Mouse (Mus musculus): ENCODE results near the gene Gm42421.
A peak's percentile ranks its signal among the peaks of the same experiment; 100 is the strongest.

Gm42421 gene

DNA sequence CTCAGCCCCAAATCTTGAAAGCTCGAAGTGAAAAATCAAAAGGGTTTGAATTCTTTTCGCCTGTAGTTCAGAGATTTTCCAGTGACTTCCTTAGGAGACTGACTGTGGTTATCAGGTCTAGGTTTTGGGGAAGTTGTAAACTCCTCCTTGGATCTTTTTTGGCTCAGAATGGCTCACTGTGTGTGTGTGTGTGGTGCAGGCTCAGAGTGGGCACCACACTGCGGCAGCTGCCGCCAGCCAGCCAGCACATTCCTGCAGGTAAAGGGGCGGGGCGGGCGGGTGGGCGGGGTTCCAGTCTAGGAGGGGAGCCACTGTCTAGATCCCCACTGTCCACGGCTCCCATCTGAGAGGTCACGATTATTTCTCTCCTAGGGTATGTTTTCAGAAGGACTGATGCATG, 13.6 kb downstream of the Gm42421 start:
- no peak for DNase-seq

DNA sequence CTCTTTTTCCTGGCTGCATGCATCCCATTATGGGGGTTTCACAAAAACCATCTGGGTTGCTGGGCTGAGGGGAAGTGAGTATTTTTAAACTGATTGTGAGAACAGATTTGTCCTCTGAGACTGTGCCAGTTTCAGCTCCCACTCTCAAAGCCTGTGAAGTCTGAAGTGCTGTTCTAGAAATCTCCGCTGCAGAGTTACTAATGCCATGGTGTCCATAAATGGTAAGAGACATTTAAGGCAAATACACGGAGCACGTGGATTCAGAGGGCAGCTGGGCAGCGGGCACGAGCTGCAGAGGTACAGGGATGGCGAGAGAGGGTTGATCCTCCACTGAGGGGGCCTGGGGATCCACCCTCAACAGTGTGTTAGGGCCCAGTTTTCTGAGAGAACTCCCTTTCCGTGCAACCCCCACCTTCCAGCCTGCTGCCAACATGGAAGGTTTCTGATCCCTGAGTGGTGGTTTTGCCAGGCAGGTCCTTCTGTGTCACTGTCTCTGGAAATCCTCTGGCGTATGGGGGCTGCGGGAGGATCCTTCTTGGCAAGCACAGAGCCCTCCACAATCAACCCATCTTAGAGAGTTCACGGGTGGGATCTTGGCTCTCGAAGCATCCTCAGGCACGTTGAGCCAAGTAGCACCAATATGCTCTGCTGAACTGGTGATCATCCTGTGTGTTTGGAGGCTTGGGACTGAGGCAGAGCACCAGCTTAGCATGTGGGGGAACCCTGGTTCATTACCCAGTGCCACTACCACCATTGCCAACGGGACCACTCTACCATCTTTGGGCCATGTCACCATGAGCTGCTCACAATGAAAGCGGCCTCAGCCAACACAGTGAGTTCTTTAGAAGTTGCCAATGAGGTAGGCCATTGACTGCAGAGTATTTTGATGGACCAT, 15.5 kb downstream of the Gm42421 start:
- DNase-seq = no peak

DNA sequence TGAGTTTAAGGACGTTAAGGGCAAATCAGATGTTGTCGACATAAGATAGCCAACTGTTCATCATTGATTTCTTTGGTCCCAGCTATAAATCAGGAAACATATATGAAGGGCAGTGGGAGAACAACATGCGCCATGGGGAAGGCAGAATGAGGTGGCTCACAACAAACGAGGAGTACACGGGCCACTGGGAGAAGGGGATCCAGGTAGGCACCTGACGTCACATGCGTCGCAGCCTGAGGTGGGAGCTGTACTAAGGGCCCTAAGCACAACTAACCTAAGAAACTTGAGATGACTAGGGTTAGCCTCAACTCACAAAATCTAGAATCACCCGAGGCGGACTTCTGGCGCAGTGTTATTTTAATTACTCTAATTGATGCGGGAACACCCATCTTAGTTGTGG, 20.4 kb downstream of the Gm42421 start:
- DNase-seq = no peak

DNA sequence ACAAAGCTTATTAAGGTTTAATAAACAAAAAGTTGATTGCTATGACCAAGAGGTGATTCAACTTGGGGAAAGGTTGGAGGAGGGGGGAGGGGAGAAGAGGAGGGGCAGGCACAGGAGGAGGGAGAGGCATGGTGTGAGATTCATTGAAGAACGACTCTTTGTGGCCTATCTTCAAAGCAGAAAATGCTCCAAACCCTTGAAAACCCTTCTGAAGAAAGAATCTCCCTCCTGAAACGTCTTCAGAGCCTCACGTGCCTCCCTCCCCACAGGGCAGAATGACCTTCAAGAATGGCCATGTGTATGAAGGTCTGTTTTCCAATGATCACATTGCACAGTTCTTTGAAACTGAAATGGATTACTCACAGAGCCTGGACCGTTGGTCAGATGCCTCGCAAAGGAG, 22.0 kb downstream of the Gm42421 start:
- no peak for DNase-seq

DNA sequence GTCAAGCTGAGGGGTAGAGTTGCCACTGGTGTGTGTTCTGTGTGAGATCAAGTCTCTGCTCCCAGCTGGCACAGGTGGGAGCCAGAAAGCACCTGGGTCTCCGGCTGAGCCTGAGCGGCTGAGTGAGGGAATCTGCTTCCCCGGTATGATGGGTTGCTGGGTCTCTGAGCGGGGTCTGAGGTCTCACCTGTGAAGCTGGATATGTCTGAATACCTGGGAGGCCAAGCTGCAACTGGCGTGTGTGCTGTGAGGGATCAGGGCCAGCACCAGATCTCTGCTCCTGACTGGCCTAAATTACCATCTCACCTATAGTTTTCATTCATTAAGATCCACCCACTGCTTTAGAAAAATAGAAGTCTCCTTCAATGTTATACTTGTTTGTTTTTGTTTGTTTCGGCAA, 29.1 kb downstream of the Gm42421 start:
- no peak for DNase-seq

DNA sequence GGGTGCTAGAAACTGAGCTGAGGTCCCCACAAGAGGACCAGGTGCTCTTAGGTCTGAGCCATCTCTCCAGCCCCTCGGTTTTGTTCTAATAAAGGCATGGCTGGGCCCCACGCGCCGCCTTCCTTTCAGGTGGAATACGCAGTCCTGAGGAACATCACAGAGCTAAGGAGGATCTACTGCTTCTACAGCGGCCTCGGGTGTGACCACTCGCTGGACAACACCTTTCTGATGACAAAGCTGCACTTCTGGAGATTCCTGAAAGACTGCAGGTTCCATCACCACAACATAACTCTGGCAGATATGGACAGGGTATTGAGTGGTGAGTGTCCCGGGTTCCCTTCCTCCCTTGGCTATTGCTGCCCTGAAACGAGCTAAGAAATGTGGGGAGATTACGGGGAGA, 31.6 kb downstream of the Gm42421 start:
- no peak for DNase-seq

DNA sequence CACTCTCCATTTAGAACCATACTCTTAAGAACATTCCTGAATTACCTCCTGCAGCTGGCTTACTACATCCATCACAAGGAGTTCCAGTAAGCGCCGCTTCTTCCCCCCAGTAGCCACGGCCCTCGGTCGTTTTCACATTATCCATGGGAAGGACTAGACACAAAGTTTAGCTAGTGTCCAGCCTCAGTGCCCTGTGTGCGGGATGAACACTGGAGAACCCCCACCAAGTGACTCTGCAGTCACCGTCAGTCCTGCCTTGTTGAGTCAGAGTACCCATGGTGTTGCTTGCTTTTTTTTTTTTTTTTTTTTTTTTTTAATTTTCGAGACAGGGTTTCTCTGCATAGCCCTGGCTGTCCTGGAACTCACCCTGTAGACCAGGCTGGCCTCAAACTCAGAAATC, 33.2 kb downstream of the Gm42421 start:
- no peak for DNase-seq

DNA sequence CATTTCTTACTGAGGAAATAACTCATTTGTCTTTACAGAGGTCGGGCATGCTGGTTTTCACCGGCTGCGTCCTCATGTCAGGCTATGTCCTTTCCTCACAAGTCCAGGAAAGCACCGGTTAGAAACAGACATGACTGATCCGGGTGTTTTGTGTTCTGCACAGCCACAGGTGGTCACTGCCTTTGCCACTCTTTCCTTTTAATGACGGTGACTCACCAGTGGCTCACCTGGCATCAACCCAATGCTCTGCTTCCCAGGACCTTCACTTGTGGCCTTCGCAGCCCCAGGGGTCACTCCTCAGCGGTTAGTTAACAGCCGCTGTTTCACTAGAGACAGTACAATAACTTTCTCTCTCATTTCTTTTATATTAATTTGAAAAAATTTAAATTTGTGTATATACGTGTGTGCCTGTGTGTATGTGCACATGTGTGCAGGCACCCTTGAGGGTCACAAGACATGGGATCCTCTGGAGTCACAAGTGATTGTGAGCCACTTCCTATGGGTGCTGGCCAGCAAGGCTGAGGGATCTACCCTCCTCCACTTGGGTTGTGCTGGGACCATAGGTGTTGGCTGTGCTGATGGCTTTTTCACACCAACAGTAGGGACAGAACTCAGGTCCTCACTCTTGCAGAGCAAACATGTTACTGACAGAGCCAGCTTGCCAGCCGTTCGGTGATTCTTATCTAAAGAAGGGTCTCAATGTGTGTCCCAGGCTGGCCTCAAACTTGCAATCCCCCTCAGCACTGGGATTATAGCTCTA, 37.8 kb downstream of the Gm42421 start:
- DNase-seq = no peak

DNA sequence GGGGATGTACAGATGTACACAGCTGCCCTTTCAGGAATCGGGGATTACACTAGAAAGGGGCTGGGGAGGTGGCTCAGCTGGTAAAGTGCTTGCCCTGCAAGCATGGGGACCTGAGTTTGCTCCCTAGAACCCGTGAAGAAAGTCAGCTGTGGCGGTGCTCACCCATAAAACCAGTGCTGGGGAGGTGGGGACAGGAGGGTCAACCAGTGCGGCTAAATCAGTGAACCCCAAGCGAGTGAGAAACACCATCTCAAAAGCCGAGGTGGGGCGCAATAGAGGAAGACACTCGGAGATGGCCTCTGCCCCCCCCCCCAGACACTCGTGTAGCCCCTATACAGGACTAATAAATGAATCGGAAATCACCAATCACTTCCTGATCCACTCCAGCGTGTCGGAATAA, 38.7 kb downstream of the Gm42421 start:
- DNase-seq = no peak

DNA sequence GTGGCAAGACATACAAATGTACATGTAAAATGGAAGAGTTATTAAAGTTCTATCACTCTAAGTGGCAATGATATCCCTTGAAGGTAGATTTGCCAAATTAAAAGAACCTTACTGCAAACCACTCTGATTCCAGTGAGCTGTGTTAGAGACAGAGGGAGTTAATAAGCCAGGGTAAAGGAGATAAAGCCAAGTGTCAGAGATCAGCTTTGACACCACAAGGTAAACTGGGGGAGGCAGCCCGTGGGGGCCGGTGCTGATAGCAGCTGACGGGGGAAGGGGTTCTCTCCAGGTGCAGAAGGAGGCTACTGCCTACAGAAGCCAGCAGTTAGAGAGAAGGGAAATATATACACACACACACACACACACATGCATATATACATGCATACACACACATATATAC, 44.7 kb downstream of the Gm42421 start:
- DNase-seq = no peak

DNA sequence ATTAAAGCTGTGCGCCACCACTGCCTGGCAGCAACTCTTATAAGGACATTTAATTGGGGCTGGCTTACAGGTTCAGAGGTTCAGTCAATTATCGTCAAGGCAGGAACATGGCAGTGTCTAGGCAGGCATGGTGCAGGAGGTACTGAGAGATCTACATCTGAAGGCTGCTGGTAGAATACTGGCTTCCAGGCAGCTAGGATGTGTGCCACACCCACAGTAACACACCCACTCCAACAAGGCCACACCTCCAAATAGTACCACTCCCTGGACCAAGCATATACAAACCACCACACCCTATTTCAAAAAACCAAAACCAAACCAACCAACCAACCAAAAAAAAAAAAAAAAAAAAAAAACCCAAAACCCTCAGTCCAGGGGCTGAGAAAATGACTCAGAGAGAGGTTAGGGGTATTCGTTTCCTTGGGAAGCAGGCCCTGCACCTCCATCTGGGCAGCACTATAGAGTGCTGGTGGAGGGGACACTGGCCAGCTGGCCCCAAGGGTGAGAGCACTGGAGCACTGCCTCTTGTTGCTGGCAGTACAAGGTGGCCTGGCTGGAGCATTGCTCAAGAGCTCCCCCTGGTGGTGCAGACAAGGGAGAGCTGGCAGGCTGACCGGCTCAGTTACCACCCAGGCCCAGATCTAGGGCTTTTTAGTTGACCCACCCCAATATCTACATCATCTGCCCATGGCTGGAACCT, 47.1 kb downstream of the Gm42421 start:
- DNase-seq = peak; percentile 70

DNA sequence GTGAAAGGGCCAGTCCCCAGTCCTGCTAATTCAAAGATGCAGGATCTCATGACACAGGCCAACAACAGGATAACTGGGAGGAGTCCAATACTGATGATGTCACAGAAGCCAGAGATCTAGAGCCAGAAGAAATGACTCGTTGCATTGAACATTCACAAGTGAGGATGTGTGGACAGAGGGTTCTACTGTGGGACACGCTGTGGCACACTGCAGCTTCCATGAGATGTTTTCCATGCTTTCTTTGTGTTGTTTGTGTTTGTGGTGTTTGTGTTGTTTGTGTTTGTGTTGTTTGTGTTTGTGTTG, 47.6 kb downstream of the Gm42421 start:
- DNase-seq = no peak

DNA sequence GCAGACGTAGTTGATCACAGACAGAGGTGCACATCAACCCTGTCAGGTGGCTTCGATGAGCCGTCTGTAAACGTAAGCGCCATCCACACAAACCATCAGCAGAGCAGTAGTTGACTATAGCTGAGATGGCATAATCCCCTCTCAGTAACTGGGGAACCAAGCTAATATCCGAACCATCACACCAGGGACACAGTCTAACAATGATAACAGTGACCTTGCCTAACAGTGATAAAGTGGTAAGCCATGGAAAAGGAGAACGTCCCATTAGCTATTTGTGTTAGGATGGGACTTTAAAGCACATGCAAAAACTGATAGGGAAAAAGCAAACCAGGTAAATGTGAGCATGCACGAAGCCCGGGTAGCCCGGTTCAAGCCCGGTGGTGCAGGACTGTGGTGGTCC, 48.3 kb downstream of the Gm42421 start:
- DNase-seq = no peak

DNA sequence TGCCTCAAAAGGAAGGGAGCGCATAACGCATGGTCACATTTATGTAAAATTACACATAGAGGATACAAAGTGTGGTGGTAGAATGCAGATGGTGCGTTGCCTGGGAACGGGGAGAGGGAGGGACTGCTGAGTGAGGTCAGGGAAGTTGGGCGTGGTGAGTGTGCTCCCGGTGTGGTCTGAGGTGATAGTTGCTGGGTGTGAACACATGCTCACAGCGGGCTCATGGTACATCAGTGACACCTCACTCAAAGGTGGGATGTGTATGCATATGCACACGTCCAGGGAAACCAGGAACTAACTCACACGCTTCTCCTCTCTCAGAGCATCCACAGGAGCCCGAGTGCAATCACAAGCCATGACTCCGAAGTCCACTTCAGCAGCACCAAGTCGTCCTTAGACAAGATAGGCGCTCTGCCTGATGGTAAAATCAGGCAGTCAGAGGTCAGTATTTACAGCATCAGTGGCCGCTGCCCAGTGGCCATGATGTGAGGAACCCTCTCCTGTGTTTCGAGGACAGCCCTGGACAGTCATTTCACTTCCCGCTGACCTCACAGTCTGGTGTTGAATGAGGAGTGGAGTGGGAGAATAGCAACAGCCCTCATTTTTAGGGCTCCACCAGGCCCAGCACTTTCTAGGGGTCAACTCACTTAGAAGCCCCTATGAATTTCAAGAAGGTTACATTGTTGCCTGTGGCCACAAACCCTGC, 48.9 kb downstream of the Gm42421 start:
- DNase-seq = no peak

DNA sequence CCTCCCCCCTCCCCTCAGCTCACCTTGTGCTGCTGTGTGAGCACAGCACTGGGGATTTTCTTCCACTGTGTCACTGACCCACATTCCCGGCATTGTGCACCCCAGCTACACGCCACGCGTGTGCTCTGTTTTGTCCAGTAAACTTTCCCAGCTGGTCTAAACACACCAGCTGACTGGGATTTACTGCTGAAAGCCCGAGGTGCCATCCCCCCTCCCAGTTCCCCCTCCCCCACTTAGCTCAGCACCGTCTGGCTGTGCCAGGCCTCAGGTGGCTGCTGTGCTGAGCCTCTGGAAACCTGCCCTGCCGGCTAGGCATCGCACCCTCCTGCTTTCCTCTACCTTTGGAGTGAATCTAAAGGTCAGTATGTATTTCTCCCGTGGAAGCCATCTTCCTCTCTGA, 52.9 kb downstream of the Gm42421 start:
- DNase-seq = no peak

DNA sequence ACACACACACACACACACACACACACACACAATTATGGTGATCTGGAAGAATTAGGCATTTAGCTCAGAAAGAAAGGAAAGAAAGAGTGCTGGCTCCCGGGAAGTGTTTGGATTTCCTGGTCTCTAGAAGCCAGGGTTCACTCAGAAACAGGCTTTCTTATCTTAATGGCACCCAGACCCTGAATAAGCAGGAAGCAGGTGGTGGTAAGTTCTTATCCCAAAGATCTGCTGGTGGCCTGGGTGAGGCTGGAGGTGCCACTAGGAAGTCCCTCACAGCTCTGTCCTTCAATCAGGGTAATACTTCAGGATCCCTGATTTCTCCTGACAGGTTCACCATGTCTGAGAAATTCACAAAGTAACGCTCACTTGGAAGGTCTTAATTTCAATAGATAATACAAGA, 54.4 kb downstream of the Gm42421 start:
- DNase-seq = no peak

DNA sequence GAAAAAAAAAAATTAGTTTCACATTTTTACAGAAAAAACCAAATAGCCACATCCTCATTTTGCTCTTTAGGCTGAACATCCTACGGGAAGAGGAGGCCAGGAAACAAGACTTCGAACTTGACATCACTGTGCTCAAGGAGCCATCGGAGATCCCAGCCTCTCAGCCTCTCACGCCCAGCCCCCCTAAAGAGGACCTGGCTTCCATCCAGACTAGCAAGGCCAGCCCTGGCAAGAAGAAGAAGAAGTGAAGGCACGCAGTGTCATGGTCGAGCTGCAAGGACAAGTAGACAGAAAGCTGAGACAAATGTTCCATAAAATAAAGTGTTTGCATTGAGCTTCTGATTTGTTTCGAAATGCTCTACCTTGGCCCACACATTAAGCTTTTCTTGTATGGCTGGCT, 57.4 kb downstream of the Gm42421 start:
- no peak for DNase-seq
